In genomic region chr11:85525501-85525885, GRCm38 (mm10) we compare ENCODE assay signal across 8 mouse cellular contexts.
DNase-seq lines count a peak whose midpoint lies in the region; ATAC-seq and TF ChIP-seq lines count a peak whose summit lies in the region.

No protein-coding gene starts in this region.

- 42% methylated on average over 10 of the region's 10 CpGs for WGBS in heart, embryonic 12.5 days
- 34% methylated on average over 10 of the region's 10 CpGs for WGBS in heart, embryonic 14.5 days
- WGBS in limb, embryonic 14.5 days = 13% methylated on average over 10 of the region's 10 CpGs

- H3K4me3 ChIP-seq in heart, embryonic 12.5 days = peak overlapping the region; percentile 14; the same call in 1 of the 2 replicates
- peak overlapping the region in 1 of 2 experiments; percentile 0; a peak in 1 of 4 replicates for H3K4me3 ChIP-seq in heart, embryonic 14.5 days (ENCODE audit: control insufficient read depth in 1 of 2, insufficient read depth in 1 of 2, low read depth in 1 of 2, low read length in 2 of 2)
- peak overlapping the region; percentile 11; the same call in 1 of the 2 replicates for H3K4me3 ChIP-seq in limb, embryonic 14.5 days (replicated peaks; ENCODE audit: low read length)

- peak overlapping the region; percentile 22; the same call in 1 of the 2 replicates for H3K9ac ChIP-seq in heart, embryonic 12.5 days
- no peak overlapping the region for H3K9ac ChIP-seq in heart, embryonic 14.5 days (ENCODE audit: low read length)
- no peak overlapping the region for H3K9ac ChIP-seq in limb, embryonic 14.5 days (ENCODE audit: low read depth, low read length, severe bottlenecking)

- H3K9me3 ChIP-seq in heart, embryonic 12.5 days (replicated peaks) = no peaks in the 10 kb centered on the region
- no peaks in the 10 kb centered on the region for H3K9me3 ChIP-seq in heart, embryonic 14.5 days (ENCODE audit: control insufficient read depth, low read length)
- no peaks in the 10 kb centered on the region for H3K9me3 ChIP-seq in limb, embryonic 14.5 days (ENCODE audit: control insufficient read depth, low read length)

- DNase-seq in heart, postnatal 14 days = no peak
- peak; percentile 32 for DNase-seq in embryo, embryonic 11.5 days (ENCODE audit: low read depth, low spot score)
- DNase-seq in limb, embryonic 14.5 days (ENCODE audit: low spot score) = no peak
- no peak for DNase-seq in adrenal gland, adult (ENCODE audit: inconsistent age in 2 of 2, low spot score in 1 of 2)
- DNase-seq in thymus, postnatal 36 days = no peak

- intact Hi-C loops in heart, postnatal 14 days (cut with DNase I) = loop anchor here (5.0 kb wide), 1 partner anchor 42 kb away; no protein-coding TSS in a partner anchor

- TF ChIP-seq POLR2A in limb, embryonic 14.5 days (IDR thresholded peaks at IDR 0.05; ENCODE audit: borderline replicate concordance, extremely low read depth, insufficient read depth, insufficient read length) = no peak

- H3K36me3 ChIP-seq in heart, embryonic 12.5 days = no peaks in the 10 kb centered on the region
- H3K36me3 ChIP-seq in heart, embryonic 14.5 days (ENCODE audit: control insufficient read depth, insufficient read depth, low read length) = no peaks in the 10 kb centered on the region
- no peaks in the 10 kb centered on the region for H3K36me3 ChIP-seq in limb, embryonic 14.5 days (ENCODE audit: control insufficient read depth, insufficient read depth, low read length)

- ATAC-seq in heart, embryonic 12.5 days (ENCODE audit: insufficient number of reproducible peaks, low FRiP score) = no peak
- ATAC-seq in heart, embryonic 14.5 days (ENCODE audit: insufficient number of reproducible peaks, insufficient read depth, low FRiP score, low read depth) = no peak
- peak; percentile 58 for ATAC-seq in limb, embryonic 14.5 days (ENCODE audit: low FRiP score, low read depth)
- no peak for ATAC-seq in monocyte, adult 5-6 weeks (replicated peaks; ENCODE audit: insufficient number of reproducible peaks, low FRiP score, low TSS enrichment, poor library complexity, severe bottlenecking)

- H3K4me2 ChIP-seq in heart, embryonic 12.5 days = peak overlapping the region; percentile 57
- peak overlapping the region; percentile 62 for H3K4me2 ChIP-seq in heart, embryonic 14.5 days (ENCODE audit: low read length)
- H3K4me2 ChIP-seq in limb, embryonic 14.5 days (replicated peaks; ENCODE audit: low read depth, low read length, severe bottlenecking) = peak overlapping the region; percentile 51

- peaks cover 32% of the 10 kb centered on the region for H3K4me1 ChIP-seq in heart, embryonic 12.5 days (replicated peaks)
- peaks cover 20 to 26% of the 10 kb centered on the region in 2 experiments for H3K4me1 ChIP-seq in heart, embryonic 14.5 days (ENCODE audit: control insufficient read depth in 2 of 2, insufficient read depth in 2 of 2, low read length in 2 of 2)
- H3K4me1 ChIP-seq in limb, embryonic 14.5 days (ENCODE audit: control insufficient read depth, insufficient read depth, low read length) = peaks cover 39% of the 10 kb centered on the region

- peaks cover 10% of the 10 kb centered on the region for H3K27me3 ChIP-seq in heart, embryonic 12.5 days (replicated peaks)
- peaks cover 6% of the 10 kb centered on the region; the same call in 1 of the 2 replicates for H3K27me3 ChIP-seq in heart, embryonic 14.5 days (ENCODE audit: control insufficient read depth, insufficient read depth, low read length)
- peaks cover 10% of the 10 kb centered on the region for H3K27me3 ChIP-seq in limb, embryonic 14.5 days (ENCODE audit: control insufficient read depth, insufficient read depth, low read length)

- H3K27ac ChIP-seq in heart, embryonic 12.5 days (ENCODE audit: poor library complexity, severe bottlenecking) = 0 out of 2 replicates have a peak overlapping the region, but pooled peaks have one; percentile 2
- peak overlapping the region in 1 of 2 experiments; percentile 34; a peak in 2 of 4 replicates for H3K27ac ChIP-seq in heart, embryonic 14.5 days (replicated peaks in 1 of 2; ENCODE audit: control insufficient read depth in 1 of 2, insufficient read depth in 1 of 2, low read depth in 2 of 2, low read length in 2 of 2)
- no peak overlapping the region for H3K27ac ChIP-seq in limb, embryonic 14.5 days (replicated peaks; ENCODE audit: low read depth, low read length)
